Comparison of ENCODE assay signal across 19 mouse cellular contexts in genomic region chr1:71772526-71772925, GRCm38 (mm10).
"Had no signal": no experiment of that assay in that cellular context is flagged by ENCODE, and none has a peak within 500 bp of the region (broad histone marks: within the 10 kb centered on the region; RNA-seq: fewer than 3 reads in every experiment).

No protein-coding gene starts in this region.

- H3K27ac ChIP-seq: kidney, embryonic 15.5 days; limb, embryonic 12.5 days; limb, embryonic 15.5 days; liver, embryonic 13.5 days; midbrain, embryonic 10.5 days; midbrain, embryonic 13.5 days; neural tube, embryonic 13.5 days; stomach, embryonic 15.5 days had no signal

- H3K27me3 ChIP-seq: kidney, embryonic 15.5 days; limb, embryonic 12.5 days; limb, embryonic 15.5 days; liver, embryonic 13.5 days; megakaryocyte, embryonic 14.5 days; midbrain, embryonic 13.5 days; neural tube, embryonic 13.5 days; stomach, embryonic 15.5 days had no signal

- H3K9me3 ChIP-seq: kidney, embryonic 15.5 days; limb, embryonic 12.5 days; limb, embryonic 15.5 days; liver, embryonic 13.5 days; midbrain, embryonic 10.5 days; midbrain, embryonic 13.5 days; neural tube, embryonic 13.5 days; stomach, embryonic 15.5 days had no signal

- DNase-seq: kidney, adult 2 months; kidney, postnatal 14 days; kidney, postnatal 4 days; layer of hippocampus, postnatal 36 days; left cerebral cortex, postnatal 4 days; liver, embryonic 13.5 days; lung, adult 2 months; retina, postnatal 1 day; spleen, adult 18-20 months; thymus, postnatal 25 days had no signal

- H3K4me1 ChIP-seq: kidney, embryonic 15.5 days; limb, embryonic 12.5 days; liver, embryonic 13.5 days; megakaryocyte, embryonic 14.5 days; midbrain, embryonic 10.5 days; stomach, embryonic 15.5 days had no signal

- H3K9ac ChIP-seq: kidney, embryonic 15.5 days; limb, embryonic 12.5 days; limb, embryonic 15.5 days; liver, embryonic 13.5 days; midbrain, embryonic 13.5 days; neural tube, embryonic 13.5 days; stomach, embryonic 15.5 days had no signal

- H3K36me3 ChIP-seq: kidney, embryonic 15.5 days; limb, embryonic 12.5 days; limb, embryonic 15.5 days; liver, embryonic 13.5 days; midbrain, embryonic 10.5 days; midbrain, embryonic 13.5 days; neural tube, embryonic 13.5 days; stomach, embryonic 15.5 days had no signal

- H3K4me3 ChIP-seq: kidney, embryonic 15.5 days; limb, embryonic 12.5 days; limb, embryonic 15.5 days; liver, embryonic 13.5 days; megakaryocyte, embryonic 14.5 days; midbrain, embryonic 10.5 days; midbrain, embryonic 13.5 days; myocyte; neural tube, embryonic 13.5 days; stomach, embryonic 15.5 days had no signal
